Mouse (Mus musculus): ENCODE measurements around the gene Exoc5.

DNA sequence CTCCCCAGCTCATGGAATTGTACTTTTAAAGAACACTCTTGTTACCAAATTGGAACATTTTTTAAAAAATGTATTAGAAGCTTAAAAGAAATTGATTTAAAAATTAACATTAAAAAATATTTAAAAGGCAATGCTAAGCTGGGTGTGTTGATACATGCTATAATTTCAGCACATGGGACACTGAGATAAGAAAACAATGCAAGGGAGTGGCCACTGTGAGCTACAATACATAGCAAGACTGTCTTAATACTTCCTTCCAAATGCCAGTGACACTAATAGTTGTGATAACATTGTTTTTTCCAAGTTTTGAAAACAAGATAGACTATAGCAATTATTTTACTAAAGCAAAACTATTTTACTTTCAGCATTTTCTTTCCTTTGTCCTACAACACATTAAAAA, 17.0 kb downstream of the Exoc5 start:
- TF ChIP-seq CTCF (conservative IDR thresholded peaks at IDR 0.05; ENCODE audit: low read length), result no peak
- TF ChIP-seq NANOG (IDR thresholded peaks at IDR 0.05; ENCODE audit: borderline replicate concordance, low read length), result no peak

Measured in E14TG2a.4 (cell line).